Mouse (Mus musculus) heart, adult 18-20 months (tissue): Measurements from ENCODE around the gene Dolpp1. TPM values are rescaled to one million over a fixed set of nuclear protein-coding genes. Genes with fewer than 3 reads are reported as not detected.

Experiments used
- DNase-seq, 2 experiments: peaks; one replicate each; pipeline ENCODE4 v3.0.0; 2021 to 2022; ENCODE audit warnings: mixed read lengths in 1 of 2
- total RNA-seq, 2 experiments: library from RNA; stranded (reverse); gene quantifications; 2 replicates each; pipeline ENCODE4 v1.2.3; 2021

Gene Dolpp1
- total RNA-seq, 2 experiments from 2014 or later = 6.4 to 7.8 TPM

DNA sequence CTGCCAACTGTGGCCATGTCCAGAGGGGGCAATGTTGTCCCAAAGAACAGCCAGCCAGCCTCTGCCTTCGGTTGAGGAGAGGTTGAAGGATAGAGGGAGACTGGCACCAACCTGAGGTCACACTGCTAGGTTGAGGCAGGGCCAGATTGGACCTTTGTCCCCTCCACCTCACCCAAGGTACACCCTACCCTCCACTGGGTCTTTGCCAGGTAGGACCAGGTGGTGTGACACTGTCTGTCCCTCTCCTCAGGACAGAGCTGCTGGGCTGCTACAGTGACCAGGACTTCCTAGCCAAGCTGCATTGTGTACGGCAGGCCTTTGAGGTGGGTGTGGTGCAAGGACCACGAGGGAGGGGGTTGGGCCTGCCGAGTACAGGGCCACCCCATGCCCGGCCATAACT, 14.3 kb upstream of the Dolpp1 start:
- no peak for DNase-seq

DNA sequence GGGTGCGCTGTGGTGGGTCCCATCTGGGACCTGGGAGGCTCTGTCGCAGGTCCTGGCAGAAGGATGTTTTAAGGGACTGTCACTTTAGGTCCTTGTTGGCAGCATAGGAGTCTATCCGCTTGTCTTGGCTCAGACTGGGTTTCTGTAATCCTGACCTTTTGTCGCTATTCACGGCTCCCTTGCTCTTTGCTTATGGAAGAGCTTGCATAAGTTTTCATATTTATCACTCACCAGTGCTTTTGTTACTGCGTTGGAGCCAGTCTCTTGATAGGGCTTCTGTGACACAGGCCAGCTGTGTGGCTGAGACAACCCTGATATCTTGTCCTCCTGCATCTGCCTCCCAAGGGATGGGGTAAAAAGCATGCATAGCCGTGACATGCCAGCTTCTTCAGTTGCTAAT, 12.7 kb upstream of the Dolpp1 start:
- DNase-seq = no peak

DNA sequence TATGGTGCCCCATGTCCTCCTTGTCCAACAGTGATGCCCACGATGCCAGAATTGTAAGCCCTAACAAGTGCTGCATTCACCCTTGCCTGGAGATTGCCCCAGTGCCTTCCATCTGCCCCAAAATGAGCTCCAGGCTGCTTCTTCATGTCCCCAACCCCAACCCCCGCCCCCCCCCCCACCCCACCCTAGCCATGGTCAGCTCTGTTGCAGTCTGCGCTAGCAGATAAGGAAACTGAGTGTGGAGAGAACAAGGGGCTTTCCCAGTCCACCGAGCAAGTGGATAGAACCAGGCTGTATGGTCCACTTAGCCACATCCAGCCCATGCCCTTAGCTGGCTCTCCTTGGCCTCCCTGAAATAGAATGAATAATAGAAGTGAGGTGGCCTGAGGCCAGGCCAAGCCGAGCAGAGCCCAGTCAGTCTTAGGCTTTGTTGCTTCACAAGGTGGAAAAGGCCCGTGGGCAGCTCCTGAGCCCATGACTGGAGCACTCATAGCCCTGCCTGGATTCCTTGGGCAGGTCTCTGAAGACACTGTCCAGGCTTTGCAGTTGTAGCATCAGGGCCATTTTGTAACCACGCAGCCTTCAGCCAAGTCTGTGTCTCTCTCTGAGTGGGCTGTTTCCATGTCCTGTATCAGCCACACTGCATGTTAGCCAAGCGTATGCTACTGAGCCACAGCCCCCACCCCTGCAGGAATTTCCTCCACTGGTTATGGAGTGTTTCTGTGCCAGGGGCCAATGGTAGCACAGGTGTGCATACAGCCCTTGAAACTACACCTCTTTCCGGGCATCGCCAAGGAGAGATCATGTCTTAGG, 11.3 kb upstream of the Dolpp1 start:
- DNase-seq = peak in 1 of 2 experiments; percentile 70

DNA sequence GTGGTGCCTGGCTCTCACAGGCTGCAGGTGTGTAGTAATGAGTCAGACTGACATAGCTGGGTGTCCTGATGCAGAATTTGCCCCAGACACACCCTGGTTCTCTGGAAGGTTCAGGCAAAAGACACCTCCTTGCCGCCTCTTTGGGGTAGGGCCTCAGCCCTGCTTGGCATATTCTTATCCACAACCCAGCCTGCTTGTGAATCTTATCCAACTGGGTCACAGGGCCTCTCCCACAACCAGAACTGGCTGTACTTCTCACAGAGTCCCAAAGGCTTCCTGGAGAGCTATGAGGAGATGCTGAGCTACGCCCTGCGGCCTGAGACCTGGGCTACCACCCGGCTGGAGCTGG, 10.7 kb upstream of the Dolpp1 start:
- DNase-seq = peak; percentile 70 to 86

DNA sequence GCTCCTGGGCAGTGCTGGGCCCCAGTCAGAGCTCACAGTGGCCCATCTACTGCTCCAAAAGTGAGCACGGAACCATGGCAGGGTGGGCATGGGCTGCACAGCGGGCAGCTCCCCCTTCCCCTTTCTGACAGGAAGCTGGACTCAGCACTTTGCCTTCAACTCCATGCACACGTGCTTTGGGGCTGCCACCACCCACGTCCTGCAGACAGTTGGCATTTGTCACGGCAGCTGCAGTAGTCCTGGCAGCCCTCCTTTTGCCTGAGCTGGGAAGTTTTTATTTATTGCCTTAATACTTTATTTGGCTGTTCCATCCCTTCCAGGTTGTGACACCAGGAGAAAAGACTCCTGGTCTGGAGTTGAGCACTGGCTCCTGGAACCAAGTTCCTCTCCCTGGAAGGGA, 7.2 kb upstream of the Dolpp1 start:
- no peak for DNase-seq

DNA sequence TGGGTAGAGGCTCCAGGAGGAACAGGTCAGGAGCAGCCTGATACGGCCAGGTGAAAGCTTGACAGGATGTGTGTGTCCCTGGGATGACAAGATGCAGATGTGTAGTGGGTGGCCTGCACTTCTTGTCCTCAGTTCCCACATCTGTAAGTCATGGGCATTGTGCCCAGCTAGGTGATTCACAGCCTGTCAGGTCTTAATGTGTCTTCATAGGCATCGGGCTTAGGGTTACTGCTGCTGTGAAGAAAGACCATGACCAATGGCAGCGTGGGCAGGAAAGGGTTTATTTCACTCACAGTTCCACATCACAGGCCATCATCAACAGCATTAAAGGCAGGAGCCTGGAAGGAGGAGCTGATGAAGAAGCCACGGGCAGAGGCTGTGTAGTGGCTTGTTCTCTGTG, 6.5 kb upstream of the Dolpp1 start:
- no peak for DNase-seq

DNA sequence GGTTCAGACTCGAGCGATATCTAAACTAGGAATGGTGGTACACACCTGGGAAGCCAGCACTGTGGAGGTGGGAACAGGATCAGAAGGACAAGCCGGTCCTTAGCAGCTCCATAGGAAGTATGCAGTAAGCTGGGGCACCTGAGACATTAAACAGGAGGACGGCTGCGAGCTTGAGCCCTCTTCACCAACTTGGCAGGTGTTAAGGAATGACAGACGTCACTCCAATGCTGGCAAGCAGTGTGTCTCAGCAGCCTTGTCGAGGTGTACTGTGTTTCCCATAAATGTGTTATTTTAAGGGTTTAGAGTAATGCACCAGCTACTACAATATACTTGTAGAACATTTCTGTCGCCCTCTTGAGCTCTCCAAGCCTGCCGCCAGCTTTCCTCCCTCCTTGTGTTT, 5.1 kb upstream of the Dolpp1 start:
- no peak for DNase-seq

DNA sequence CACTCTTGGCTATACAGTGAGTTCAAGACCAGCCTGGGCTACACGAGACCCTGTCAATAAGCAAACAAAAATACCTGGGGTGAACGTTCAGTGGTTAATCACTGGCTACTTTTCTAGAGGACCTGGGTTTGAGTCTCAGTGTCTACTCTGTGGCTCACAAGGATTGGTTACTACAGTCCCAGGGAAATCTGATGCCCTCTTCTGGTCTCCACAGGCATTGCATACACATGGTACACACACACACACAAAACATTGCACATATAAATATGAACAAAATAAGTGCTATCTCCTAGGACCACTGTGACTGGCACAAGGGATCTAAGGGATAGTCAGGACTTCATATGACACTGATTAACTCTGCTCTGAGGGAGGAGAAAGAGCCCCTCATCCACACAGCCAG, 3.1 kb upstream of the Dolpp1 start:
- DNase-seq = no peak

DNA sequence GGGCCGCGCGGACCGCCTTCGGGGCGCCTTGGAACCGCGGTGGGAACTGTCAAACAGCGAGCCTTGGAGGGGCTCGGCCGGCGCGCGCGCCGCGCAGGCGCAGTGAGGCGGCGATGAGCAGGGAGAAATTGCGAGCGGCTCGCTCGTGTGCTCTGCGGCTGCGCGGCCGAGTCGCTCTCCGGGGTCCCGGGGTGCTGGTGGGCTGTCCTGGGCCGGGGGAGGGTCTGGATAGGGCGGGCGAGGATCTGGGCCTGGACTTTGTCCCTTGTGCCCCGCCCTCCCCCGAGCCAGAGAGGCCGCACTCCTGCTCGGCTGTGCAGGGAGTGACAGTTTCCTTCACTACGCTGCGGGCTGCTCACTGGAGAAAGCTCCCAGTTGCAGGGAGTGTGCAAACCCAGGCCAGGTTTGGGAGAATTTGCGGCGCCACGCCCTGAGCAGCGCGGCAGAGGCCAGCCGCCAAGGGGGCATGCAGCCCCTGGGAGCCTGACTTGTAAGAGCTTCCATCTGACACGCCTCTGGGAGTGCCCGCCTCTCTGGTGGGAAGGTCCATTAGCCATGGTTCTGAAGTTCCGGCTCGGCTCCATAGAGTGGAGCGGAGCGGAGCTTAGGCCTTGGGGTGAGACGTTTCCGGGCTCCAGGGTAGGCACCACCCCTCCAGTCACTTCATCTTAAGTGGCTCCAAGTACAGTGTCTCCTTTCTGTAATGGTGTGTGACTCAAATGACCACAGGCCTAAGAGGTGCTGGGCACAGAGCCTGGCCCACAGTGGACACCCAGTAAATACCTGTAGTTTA, 719 bp downstream of the Dolpp1 start:
- peak; percentile 88 to 90 for DNase-seq

DNA sequence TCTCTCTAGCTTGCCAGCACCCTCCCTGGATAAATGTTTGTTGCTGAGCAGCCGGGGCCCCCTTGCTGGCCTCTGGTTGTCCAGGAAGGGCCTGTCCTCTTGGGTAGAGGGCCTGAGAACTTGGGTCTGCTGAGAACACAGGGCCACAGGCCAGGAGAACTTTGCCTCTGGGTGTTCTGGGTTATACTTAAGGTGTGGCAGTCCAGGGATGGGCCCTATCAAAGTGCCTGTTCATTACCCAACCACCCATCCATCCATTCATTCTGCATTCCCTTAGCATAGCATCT, 1.3 kb downstream of the Dolpp1 start:
- no peak for DNase-seq

DNA sequence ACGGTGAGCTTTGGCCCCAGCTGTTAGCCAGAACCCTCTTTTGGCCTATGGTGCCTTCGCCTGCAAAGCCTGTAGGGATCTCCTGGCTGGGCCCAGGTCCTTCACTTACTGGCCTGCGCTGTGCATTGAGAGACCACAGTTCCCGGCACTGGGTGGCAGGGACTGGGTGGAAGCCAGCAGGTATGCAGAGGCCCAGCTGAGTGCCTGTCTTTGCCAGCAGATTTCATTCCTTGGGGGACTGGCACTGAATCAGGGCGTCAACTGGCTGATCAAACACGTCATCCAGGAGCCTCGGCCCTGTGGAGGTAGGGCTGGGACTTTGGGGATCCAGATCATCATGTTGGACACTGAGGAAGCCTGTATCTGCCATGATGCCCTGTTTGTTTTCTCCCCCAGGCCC, 3.7 kb downstream of the Dolpp1 start:
- no peak for DNase-seq

DNA sequence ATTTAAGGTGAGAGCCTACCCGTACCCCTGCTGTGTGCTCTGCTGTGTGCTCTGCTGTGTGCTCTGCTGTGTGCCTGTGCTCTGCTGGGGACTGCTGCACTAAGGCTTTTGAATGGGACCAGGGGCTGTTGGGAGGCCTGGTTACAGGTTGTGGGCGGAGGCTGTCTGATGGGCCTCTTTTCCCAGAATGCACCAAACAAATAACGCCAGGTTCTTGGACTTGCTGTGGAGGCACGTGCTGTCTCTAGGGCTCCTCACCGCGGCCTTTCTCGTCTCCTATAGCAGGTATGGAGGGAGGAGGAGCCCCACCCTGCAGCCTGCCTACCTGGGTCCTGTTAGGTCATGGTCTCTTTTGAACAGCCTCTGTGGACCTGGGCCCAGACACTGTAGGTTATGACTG, 4.2 kb downstream of the Dolpp1 start:
- no peak for DNase-seq

DNA sequence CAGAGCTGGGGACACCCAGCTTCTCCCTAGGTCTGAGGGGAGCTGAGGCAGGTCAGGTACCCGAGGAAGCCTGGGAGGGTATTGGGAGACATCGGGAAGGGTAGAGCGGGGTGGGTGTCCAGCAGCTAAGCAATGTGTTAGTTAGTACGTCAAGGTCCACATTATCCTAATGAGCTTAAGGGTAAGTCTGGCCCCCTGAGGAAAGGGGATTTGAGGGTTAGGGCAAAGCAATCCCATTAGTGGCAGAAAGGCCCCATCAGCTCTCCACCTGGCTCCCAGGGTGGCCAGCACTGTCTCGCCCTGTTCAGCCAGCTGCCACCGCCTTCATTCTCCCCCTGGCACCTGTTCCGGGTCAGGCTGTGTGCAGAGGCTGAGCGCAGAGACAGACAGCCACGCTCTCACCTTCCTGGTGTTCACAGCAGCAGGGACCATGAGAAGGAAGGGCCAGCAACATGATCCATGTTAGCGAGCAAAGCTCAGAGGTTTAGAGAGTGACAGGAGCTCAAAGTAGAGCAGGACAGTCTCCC, 6.0 kb downstream of the Dolpp1 start:
- DNase-seq = no peak

DNA sequence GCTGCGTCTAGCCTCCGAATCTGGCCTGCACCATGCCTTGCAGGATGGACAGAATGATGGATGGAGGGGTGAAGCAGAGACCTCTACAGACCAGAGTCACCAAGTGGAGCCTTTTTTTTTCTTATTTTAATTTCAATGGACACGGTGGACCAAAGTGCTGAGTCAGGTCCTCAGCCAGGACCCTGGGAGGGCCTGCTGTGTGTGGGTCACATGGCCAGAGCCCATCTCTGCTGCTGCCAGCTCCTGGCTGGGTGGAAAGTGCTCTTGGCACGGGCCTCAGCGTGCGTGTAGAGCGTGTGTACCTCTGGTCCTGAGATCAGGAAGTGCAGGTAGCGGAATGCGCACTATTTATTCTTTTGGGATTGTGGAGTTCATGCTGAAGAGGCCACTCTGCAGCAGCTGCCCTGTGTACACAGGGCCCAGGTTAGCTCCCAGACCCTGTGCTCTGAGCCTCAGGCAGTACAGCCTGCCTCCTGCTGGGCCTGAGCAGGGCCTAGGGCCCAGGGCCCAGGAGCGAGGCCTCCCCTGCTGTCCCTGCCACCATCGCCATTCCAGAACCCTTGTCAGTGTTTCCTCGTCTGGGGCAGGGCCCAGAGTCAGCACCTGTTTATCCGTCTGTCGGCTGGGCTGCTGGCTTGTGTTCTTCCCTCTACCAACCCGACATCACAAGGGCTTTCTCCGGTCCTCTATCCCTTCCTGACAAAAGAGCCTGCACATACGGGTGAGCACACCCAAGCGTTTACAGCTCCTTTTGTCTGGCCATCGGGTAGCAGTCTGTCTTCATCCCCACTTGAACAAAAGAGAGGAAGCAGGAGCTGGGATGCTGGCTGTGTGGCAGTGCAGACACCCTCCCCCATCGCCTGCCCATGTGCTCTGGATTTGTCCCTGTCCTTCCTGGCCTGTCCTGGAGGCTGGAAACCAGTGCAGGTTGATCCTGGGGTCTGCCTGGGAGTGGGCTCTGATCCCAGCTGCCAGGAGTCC, 7.4 kb downstream of the Dolpp1 start:
- DNase-seq = no peak

DNA sequence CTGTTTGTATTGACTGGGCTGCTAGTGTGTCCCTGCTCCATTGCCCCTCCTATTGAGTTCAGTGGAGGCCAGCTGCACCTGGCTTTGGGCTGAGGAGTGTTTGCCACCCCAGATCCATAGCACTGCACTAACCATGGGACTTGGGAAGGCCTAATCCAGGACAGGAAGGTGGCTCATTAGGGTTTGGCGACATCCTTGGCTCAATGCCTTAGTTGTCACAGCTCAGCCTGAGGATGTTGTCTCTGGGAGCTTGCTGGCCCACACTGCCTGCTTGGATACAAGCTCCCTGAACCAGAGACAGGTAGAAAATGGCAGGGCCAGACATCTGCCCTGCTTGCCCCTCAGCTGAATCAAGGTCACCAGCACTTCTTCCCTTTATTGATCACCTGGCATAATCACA, 9.5 kb downstream of the Dolpp1 start:
- no peak for DNase-seq

DNA sequence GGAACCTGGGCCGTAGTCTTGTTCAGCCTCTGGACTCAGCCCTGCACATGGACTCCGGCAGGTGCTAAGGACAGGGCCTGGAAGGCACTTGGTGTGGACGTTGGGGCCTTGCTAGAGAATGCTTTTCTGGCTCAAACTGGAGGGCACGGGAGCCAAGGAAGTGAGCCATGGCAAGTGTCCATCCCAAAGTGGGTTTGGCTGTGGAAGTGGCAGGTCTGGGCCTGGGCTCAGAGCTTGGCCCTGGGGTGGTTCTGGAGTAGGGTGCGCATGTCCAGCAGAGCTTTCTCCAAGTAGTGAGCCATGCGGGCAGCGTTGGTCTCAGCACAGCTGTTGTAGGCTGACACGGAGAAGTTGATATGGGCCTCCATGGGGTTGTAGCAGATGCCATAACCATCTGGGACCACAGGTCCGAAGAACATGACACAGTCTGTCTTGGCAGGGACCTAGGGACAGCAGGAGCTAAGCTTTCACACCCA, 10.3 kb downstream of the Dolpp1 start:
- peak in 1 of 2 experiments; percentile 80 for DNase-seq

DNA sequence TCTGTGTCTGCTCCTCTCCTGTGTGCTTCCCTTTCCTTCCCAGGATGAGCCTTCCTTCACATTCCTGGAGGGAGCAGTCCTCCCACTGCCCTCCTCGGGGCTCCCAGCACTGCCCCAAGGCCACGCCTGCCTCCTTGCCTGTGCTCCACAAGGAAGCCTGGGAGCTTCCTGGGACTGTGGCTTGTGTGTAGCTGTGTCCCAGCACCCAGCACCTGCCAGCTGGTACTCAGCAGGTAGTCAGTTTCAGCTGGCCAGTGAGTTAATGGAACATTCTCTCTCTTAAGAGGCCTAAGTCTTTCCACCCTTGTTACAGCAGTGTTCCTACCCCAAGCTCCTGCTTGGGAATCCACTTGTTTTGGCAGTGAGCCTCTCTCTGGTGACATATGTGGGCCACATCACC, 10.8 kb downstream of the Dolpp1 start:
- no peak for DNase-seq

DNA sequence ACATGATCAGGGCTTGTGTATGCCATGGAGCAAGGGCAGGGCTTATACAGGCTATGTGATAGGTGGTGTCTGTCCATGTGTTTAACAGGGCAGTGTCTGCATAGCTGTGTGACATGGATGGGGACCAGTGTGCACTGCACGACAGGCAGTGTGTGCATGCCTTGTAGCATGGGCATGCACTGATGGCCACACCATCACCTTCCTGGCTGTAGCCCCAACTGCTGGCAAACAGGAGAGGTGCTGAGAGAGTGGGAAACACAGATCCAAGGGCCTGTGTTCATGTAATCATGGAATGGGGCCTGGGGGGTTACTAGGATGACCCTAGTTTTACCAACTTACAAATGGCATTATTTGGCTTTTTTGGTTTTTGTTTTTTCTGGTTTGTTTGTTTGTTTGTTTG, 11.8 kb downstream of the Dolpp1 start:
- DNase-seq = no peak

DNA sequence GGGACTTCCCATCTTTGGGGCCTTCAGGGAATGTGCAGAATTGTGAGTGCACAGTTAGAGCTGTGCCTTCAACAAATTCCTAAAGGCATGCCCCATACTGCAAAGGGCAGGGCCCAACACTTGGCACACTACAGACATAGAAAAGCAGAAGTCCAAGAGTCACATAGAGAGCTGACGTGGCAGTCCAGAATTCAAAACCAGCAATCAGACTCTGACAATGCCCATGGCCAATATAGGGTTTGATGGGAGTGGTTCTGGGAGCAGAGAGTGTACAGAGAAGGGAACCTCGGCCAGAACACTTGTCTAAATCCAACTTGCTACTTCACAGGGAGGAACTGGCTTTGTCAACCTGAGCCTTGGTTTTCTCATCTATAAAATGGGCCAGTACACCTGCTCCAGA, 15.2 kb downstream of the Dolpp1 start:
- peak in 1 of 2 experiments; percentile 54 for DNase-seq

DNA sequence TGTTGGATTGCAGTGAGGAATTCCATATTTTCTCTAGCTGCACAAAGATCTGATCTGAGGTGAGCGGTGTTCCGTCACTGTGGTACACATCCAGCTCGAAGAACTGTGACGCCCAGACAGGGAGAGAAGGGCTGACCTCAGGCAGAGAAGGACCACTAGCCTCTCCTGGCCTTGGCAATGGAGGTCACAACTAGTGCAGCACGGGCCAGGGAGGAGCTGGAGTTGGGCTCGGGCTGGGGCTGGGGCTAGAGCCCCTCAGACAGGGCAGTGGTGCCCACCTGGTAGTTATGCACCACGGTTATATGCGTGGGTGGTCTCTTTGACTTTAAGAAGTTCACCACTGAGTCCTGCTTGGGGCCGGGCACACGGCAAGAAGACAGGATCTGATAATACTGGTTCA, 15.7 kb downstream of the Dolpp1 start:
- DNase-seq = no peak

DNA sequence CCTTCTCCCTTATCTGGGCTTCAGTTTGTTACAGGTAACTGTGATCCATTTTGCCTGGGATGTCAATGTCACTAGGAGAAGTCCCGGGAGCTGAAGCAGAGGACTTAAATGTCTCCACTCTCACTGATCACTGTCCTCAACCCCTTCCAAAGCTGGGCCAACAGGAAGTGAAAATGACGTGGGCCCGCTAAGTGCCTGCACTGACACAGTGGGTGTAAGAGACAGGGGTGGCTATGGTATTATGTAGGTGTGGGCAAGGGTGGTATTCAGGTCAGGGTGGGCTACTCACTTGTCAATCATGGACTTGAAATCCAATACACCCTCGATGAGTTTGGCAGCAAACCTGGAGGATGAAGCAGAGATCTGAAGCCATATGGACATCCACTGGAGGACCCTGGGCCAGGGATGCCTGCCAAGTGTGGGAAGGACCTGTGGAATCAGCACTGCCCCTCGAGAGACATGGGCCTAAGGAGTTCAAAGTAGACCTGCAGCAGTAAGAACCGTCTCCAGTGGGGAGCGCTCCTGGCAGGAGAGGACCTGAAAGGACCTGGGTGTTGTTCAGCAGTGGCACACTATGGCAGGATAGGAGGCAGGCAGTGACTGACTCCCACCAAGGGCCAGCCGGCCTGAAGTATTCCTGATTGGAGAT, 16.5 kb downstream of the Dolpp1 start:
- no peak for DNase-seq
